Mouse (Mus musculus): ENCODE measurements around the gene Pnpla8. TPM values are rescaled to one million over a fixed set of nuclear protein-coding genes. Genes with fewer than 3 reads are reported as not detected.
"Not testable (repeated sequence)": the region's sequence is repeated elsewhere in the genome, so short reads cannot be mapped to it uniquely, and the experiment has no call there.

Pnpla8 gene
- 100 to 1,000 TPM; 121 to 161 TPM for total RNA-seq (2021)
- long read RNA-seq, experiment 1, full-length matches to known transcripts, result 130 of 170 reads
- long read RNA-seq, experiment 1, partial matches to known transcripts, result 11 of 170 reads
- long read RNA-seq, experiment 1, other reads (novel, unspliced or antisense), result 29 of 170 reads
- long read RNA-seq, experiment 2, full-length matches to known transcripts, result 21 of 24 reads
- long read RNA-seq, experiment 2, partial matches to known transcripts, result 1 of 24 reads
- long read RNA-seq, experiment 2, other reads (novel, unspliced or antisense), result 2 of 24 reads

- DNase-seq, result not testable (repeated sequence)
These were observed at the start of gene Pnpla8 for GRCm38 (mm10) chr12:44221070-44221469. Pnpla8 (plus strand) TSS chr12:44221370.

- no peak for DNase-seq
These were observed 44.7 kb upstream of the Pnpla8 start for GRCm38 (mm10) chr12:44176331-44177037.

GRCm38 (mm10) chr12:44177038-44177355, 44.2 kb upstream of the Pnpla8 start:
- DNase-seq, result no peak

GRCm38 (mm10) chr12:44181081-44181982, 39.8 kb upstream of the Pnpla8 start:
- peak; percentile 2 to 24 for DNase-seq

GRCm38 (mm10) chr12:44197873-44198525, 23.2 kb upstream of the Pnpla8 start:
- no peak for DNase-seq

GRCm38 (mm10) chr12:44209141-44209823, 11.9 kb upstream of the Pnpla8 start:
- peak; percentile 38 to 62 for DNase-seq

- DNase-seq, result peak; percentile 99 to 100
These were observed 11.1 kb upstream of the Pnpla8 start, which contains the start of gene Dnajb9 for GRCm38 (mm10) chr12:44209824-44210752. Dnajb9 (minus strand) TSS chr12:44210326.

GRCm38 (mm10) chr12:44211555-44211954, 9.6 kb upstream of the Pnpla8 start:
- no peak for DNase-seq

GRCm38 (mm10) chr12:44221651-44222356, 634 bp downstream of the Pnpla8 start:
- DNase-seq, result peak; percentile 40 to 47

- no peak for DNase-seq
These were observed 1.9 kb downstream of the Pnpla8 start for GRCm38 (mm10) chr12:44223044-44223443.

- DNase-seq, result no peak
These were observed 3.5 kb downstream of the Pnpla8 start for GRCm38 (mm10) chr12:44224650-44225049.

GRCm38 (mm10) chr12:44241090-44241489, 19.9 kb downstream of the Pnpla8 start:
- DNase-seq, result no peak

- no peak for DNase-seq
These were observed 21.2 kb downstream of the Pnpla8 start for GRCm38 (mm10) chr12:44242407-44242806.

- DNase-seq, result no peak
These were observed 24.6 kb downstream of the Pnpla8 start for GRCm38 (mm10) chr12:44245739-44246138.

- DNase-seq, result peak in 1 of 2 experiments; percentile 19
These were observed 27.3 kb downstream of the Pnpla8 start for GRCm38 (mm10) chr12:44248309-44248977.

- no peak for DNase-seq
These were observed 41.4 kb downstream of the Pnpla8 start for GRCm38 (mm10) chr12:44262612-44263011.

- DNase-seq, result no peak
These were observed 44.5 kb downstream of the Pnpla8 start for GRCm38 (mm10) chr12:44265651-44266050.

- no peak for DNase-seq
These were observed 46.0 kb downstream of the Pnpla8 start for GRCm38 (mm10) chr12:44267196-44267595.

- DNase-seq, result peak; percentile 100
These were observed 47.6 kb downstream of the Pnpla8 start for GRCm38 (mm10) chr12:44268728-44269302.
